Mouse (Mus musculus) lung, embryonic 16.5 days (tissue): Measurements from ENCODE around the gene Nupl1. TPM values are rescaled to one million over a fixed set of nuclear protein-coding genes. Genes with fewer than 3 reads are reported as not detected.

Experiments
- ATAC-seq: fragments of 200-750 bp; cut with Nextera tagmentation; 2 replicates; pipeline ENCODE4 v1.8.0; 2017; ENCODE audit warnings: low read depth, mild to moderate bottlenecking, moderate library complexity
- H3K27ac ChIP-seq: fragments of 300-500 bp; sonication (generic); 2 replicates; pipeline ENCODE4 v1.5.1; 2014; ENCODE audit warnings: mild to moderate bottlenecking, control low read depth, low read length
- H3K27me3 ChIP-seq: fragments of 300-500 bp; sonication (generic); 2 replicates; pipeline ENCODE4 v1.6.1; 2014; ENCODE audit warnings: low read depth, low read length, mixed read lengths; ENCODE audit not compliant: control insufficient read depth, insufficient read depth
- H3K36me3 ChIP-seq: fragments of 300-500 bp; sonication (generic); 2 replicates; pipeline ENCODE4 v1.6.1; 2014; ENCODE audit warnings: low read length; ENCODE audit not compliant: control insufficient read depth, insufficient read depth
- H3K4me1 ChIP-seq: fragments of 300-500 bp; sonication (generic); replicated peaks from 2 replicates; pipeline ENCODE4 v1.6.1; 2014; ENCODE audit warnings: low read length, mixed read lengths; ENCODE audit not compliant: control insufficient read depth, insufficient read depth
- H3K4me2 ChIP-seq: fragments of 300-500 bp; sonication (generic); 2 replicates; pipeline ENCODE4 v1.6.1; 2014; ENCODE audit warnings: low read depth, low read length, control low read depth
- H3K4me3 ChIP-seq: fragments of 300-500 bp; sonication (generic); 2 replicates; pipeline ENCODE4 v1.5.1; 2014; ENCODE audit warnings: mild to moderate bottlenecking, low read length, control low read depth
- H3K9ac ChIP-seq: fragments of 300-500 bp; sonication (generic); 2 replicates; pipeline ENCODE4 v1.6.1; 2014; ENCODE audit warnings: low read length, control low read depth
- H3K9me3 ChIP-seq: fragments of 300-500 bp; sonication (generic); 2 replicates; pipeline ENCODE4 v1.6.1; 2016; ENCODE audit warnings: low read length; ENCODE audit not compliant: control insufficient read depth
- WGBS: fragments of 180-500 bp; shearing (Covaris S2); extraction: QIAGEN DNeasy Blood & Tissue Kit; methylation state at CpG from one replicate; pipeline ENCODE4 v1.1.7; 2014; 5-methylcytosine and 5-hydroxymethylcytosine counted together
- polyA plus RNA-seq: library from polyadenylated mRNA; unstranded; fragments of >200 nt; fragmentation: Nextera tagmentation; extraction: Ambion mirVana; gene quantifications from 2 replicates; pipeline ENCODE4 v1.2.1, GENCODE M21; 2015

Gene Nupl1
- polyA plus RNA-seq, 1 experiment from 2014 or later: not detected

DNA sequence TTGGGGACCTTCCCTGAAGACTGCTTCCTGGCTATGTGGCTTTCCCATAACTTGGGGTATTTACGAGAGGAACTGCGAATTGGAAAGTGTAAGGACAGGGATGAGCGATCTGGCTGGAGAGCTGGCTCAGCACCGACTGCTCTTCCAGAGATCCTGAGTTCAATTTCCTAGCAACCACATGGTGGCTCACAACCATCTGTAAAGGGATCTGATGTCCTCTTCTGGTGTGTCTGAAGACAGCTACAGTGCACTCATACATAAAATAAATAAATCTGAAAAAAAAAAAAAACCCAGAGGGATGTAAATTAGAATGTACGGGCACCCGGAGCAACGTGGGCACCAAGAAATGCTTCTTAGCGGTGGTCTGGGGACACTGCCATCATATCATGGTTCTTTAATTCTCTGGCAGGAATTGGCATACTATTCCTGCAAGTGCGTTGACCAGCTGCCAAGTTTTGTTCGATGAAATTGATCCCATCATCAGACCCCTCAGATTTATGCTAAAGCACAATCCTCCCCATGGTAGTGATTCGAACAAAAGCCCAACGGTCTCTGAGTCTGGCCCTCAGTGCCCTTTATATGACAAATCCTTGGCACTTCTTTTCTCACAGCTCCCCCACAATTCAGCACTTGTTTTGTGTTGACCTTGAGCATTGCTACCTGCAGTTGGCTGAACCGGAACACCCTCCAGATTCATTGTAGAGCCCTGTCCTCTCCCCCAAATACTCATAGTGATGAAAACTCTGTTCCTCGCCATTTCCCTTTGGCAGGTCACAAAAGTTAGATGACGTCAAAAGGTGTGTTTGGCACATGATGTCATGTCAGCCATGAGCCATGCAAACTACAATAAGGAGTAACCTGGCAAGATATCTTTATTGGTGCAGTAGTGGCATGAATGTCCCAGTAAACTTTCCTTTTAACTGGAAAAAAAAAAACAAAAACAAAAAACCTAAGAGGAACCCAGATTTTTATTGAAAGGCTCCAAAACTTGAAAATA, 1.1 kb upstream of the Nupl1 start:
- WGBS: 16% methylated on average over 15 of the region's 15 CpGs
- peak overlapping the region; percentile 91 for H3K9ac ChIP-seq
- ATAC-seq: peak; percentile 23

DNA sequence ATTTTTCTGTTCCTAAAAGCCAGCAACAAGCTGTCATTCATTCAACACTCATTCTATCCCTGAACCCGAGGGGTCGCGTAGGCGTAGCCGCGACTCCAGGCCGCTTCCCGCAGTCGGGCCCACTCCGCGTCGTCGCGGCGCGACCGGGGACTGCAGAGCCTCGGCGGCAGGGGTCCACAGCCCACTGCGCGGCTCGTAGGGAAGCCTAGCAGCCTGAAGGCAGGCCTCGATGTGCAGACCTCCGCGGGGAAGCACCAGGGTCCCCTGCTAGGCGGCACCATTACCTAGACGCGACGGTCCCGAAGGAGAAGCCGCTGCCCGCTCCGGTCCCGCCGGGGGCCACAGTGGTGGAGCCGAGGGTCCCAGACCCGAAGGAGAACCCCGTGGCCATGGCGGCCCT, 352 bp downstream of the Nupl1 start:
- under 1% methylated on average over 39 of the region's 39 CpGs for WGBS
- Histone ChIP-seq H3K27ac (peak overlapping the region; percentile 89), H3K36me3 (no peaks in the 10 kb centered on the region), H3K4me3 (peak overlapping the region; percentile 99), H3K9me3 (no peaks in the 10 kb centered on the region), H3K27me3 (no peaks in the 10 kb centered on the region), H3K4me1 (peaks cover 10% of the 10 kb centered on the region), H3K9ac (peak overlapping the region; percentile 99), H3K4me2 (peak overlapping the region; percentile 62)
- ATAC-seq: peak; percentile 59

More for the DNA sequence above, 1.1 kb upstream of the Nupl1 start:
- Histone ChIP-seq H3K36me3 (no peaks in the 10 kb centered on the region), H3K27ac (peak overlapping the region; percentile 90), H3K4me3 (peak overlapping the region; percentile 99), H3K4me1 (peaks cover 10% of the 10 kb centered on the region), H3K27me3 (no peaks in the 10 kb centered on the region), H3K4me2 (peak overlapping the region; percentile 84), H3K9me3 (no peaks in the 10 kb centered on the region)

DNA sequence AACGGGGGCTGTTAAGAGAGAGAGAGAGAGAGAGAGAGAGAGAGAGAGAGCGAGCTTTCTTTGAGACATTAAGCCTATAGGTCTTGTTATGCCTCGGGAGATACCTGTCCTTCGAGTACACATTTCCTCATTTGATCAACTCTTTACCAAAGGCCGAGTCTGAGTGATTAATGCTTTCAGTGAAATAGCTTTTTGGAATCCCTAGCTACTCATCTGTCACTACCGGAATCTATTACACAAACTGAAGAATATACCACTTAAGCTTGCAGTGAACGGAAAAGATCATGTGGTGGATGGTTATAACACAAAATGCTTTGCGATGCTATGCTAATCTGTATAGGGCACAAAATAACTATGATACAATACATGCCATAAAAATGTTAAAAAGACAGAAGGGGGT, 865 bp downstream of the Nupl1 start:
- Histone ChIP-seq H3K4me3 (peak overlapping the region; percentile 99), H3K4me1 (peaks cover 10% of the 10 kb centered on the region), H3K27ac (no peak overlapping the region), H3K4me2 (peak overlapping the region; percentile 62), H3K36me3 (no peaks in the 10 kb centered on the region), H3K9me3 (no peaks in the 10 kb centered on the region), H3K27me3 (no peaks in the 10 kb centered on the region), H3K9ac (peak overlapping the region; percentile 99)
- WGBS: 10% methylated on average over 8 of the region's 8 CpGs
- ATAC-seq: no peak

DNA sequence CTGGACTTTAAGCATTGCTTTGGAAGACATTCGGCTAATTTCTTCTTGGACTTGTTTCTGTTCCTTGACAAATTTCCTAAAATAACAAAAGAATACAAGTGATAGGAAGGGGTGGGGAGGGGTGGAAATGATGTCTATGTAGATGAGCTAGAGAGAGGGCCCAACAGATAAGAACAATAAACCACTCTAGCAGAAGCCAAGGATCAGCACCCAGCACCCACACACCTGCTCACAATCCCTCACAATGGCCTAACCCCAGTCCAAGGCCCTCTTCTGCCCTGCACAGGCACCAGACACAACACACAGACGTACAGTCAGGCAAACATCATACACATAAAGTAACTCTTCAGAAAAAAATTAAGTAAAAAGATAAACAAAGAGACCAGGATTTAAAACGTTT, 12.7 kb downstream of the Nupl1 start:
- H3K9ac ChIP-seq: no peak overlapping the region
- no peak for ATAC-seq

DNA sequence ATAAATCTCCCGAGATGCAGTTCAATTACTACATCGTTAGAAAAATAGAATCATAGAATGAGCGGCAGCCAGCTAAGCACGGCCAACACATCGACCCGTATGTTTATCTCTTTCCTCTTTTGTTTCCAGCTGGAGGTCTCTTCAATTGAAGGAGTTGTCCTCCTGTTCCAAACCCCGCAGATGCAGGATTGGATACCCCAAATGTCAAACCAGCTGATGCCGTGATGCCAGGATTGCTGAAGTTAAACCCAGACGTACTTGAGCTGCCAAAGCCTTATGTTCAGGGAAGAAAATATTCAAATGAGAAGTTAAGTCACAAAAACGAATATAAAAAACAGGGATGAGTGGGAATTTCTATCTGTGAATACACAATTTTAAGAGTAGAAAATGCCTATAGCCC, 31.3 kb downstream of the Nupl1 start:
- H3K36me3 ChIP-seq: peaks cover 12% of the 10 kb centered on the region
- H3K4me2 ChIP-seq: no peak overlapping the region
- no peaks in the 10 kb centered on the region for H3K4me1 ChIP-seq
- H3K9ac ChIP-seq: no peak overlapping the region
- 85% methylated on average over 10 of the region's 10 CpGs for WGBS
- no peak for ATAC-seq
- H3K27ac ChIP-seq: no peak overlapping the region
- H3K4me3 ChIP-seq: no peak overlapping the region
- H3K9me3 ChIP-seq: no peaks in the 10 kb centered on the region
- H3K27me3 ChIP-seq: no peaks in the 10 kb centered on the region

More for the DNA sequence above, 12.7 kb downstream of the Nupl1 start:
- H3K27ac ChIP-seq: no peak overlapping the region
- no peak overlapping the region for H3K4me2 ChIP-seq
- no peaks in the 10 kb centered on the region for H3K27me3 ChIP-seq
- H3K9me3 ChIP-seq: no peaks in the 10 kb centered on the region
- H3K4me1 ChIP-seq: no peaks in the 10 kb centered on the region
- 78% methylated on average over 3 of the region's 3 CpGs for WGBS
- peaks cover 9% of the 10 kb centered on the region for H3K36me3 ChIP-seq
- H3K4me3 ChIP-seq: no peak overlapping the region

DNA sequence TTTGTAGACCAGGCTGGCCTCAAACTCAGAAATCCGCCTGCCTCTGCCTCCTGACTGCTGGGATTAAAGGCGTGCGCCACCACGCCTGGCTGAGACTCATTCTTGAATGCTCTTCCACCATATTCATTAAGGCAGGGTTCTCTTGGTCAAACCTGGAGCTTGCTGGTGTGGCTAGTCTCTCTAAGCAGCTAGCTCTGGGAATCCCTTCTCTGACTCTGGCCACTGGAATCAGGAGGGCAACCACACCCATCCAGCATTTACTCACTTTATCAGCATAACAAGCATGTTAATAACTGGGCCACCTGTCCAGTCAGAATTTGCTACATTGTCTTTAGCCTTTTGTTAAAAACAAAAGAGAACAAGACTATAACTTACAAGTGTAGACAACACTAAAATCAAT, 33.6 kb downstream of the Nupl1 start:
- no peak overlapping the region for H3K9ac ChIP-seq
- no peaks in the 10 kb centered on the region for H3K4me1 ChIP-seq
- H3K27me3 ChIP-seq: no peaks in the 10 kb centered on the region
- ATAC-seq: no peak
- no peaks in the 10 kb centered on the region for H3K9me3 ChIP-seq
- H3K4me2 ChIP-seq: no peak overlapping the region
- H3K27ac ChIP-seq: no peak overlapping the region
- H3K4me3 ChIP-seq: no peak overlapping the region
- 100% methylated on average over 4 of the region's 4 CpGs for WGBS
- H3K36me3 ChIP-seq: peaks cover 10% of the 10 kb centered on the region

DNA sequence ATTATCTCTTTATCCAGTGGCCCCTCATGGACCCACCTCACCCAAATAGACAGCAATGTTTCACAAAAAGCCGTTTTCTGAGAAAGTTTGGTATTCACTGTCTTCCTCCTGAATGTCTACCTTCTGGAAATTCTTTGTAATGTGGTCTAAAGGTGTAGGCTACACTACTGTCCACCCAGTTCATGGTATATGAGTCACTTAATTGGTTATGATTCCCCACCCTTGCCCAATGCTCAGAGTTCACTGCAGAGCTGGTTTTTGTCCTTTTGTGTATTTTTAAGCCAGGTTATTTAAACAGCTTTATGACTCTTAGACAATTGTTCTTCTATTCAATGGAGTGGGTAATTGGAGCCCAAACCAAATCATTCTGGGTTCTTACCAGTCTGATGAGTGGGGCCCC, 35.1 kb downstream of the Nupl1 start:
- Histone ChIP-seq H3K9ac (no peak overlapping the region), H3K27ac (no peak overlapping the region), H3K4me1 (no peaks in the 10 kb centered on the region), H3K36me3 (peaks cover 7% of the 10 kb centered on the region), H3K4me3 (no peak overlapping the region), H3K9me3 (no peaks in the 10 kb centered on the region), H3K27me3 (no peaks in the 10 kb centered on the region), H3K4me2 (no peak overlapping the region)
- WGBS: 80% methylated on average over 1 of the region's 1 CpGs
- no peak for ATAC-seq

DNA sequence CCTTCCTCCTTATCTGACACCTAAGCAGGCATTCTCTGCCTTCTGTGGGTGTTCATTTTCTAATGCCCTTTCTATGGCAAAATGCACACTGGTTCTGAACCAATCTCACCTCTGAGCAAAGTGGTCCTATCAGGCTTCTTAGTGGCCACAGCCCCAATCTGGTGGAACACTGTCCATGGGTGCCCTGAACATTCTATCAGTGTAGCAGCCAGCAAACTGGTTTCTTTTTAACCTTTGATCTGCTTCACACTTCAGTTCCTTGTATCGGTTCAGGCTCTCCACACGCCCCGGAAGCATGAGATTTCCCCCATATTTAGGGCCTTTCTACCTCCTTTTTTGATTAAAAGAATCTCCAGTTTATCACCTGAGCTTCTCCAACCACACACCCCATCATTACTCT, 36.2 kb downstream of the Nupl1 start:
- ATAC-seq: no peak
- no peak overlapping the region for H3K27ac ChIP-seq
- peaks cover 5% of the 10 kb centered on the region for H3K36me3 ChIP-seq
- no peaks in the 10 kb centered on the region for H3K27me3 ChIP-seq
- no peak overlapping the region for H3K4me2 ChIP-seq
- H3K9me3 ChIP-seq: no peaks in the 10 kb centered on the region
- no peak overlapping the region for H3K9ac ChIP-seq
- no peak overlapping the region for H3K4me3 ChIP-seq
- WGBS: 94% methylated on average over 3 of the region's 3 CpGs
- H3K4me1 ChIP-seq: no peaks in the 10 kb centered on the region

DNA sequence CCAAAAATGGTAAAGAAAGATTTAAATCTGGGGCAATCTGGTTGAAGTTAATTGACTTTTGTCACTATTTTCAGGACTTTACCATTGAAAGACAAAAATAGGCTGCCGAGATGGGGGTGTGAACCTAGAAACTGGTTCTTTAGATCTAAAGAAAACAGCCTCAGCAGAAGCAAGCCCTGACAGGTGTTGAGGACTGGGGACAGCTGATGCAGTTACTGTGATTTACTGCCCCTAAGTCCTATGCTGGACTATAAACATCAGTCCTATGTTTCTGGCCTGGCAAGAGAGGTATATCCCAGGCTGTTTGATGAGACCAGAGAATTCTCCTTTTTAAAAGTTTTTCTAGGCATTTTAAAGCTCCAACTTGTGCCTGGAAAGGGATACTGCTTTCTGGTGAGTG, 37.2 kb downstream of the Nupl1 start:
- Histone ChIP-seq H3K4me2 (no peak overlapping the region), H3K27ac (no peak overlapping the region), H3K9ac (no peak overlapping the region), H3K4me1 (no peaks in the 10 kb centered on the region), H3K36me3 (no peaks in the 10 kb centered on the region), H3K4me3 (no peak overlapping the region), H3K27me3 (no peaks in the 10 kb centered on the region), H3K9me3 (no peaks in the 10 kb centered on the region)
- 58% methylated on average over 1 of the region's 1 CpGs for WGBS
- ATAC-seq: no peak
